9 mouse cellular contexts compared by ENCODE assay signal in the genomic region with DNA sequence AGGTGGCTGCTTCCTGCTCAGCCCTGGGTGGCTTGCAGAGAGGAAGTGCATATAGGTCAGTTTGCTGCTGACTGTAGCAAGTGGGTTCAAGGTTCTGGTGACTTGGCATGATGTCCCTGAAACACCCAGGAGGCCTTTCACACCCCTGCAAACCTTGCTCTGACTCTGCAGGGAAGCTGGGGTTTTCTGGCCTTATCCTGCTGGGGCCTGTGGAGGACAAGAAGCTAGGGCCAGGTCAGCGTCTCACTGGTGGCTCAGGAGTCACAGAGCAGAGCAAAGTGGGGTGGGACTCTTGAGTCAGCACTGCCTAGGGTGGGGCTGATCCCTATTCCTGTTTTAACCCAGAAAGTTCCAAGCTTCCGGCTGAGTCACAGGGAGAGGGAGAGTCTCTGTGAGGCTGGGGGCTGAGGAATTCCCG. TPM values are rescaled to one million over a fixed set of nuclear protein-coding genes. Genes with fewer than 3 reads are reported as not detected.
A peak's percentile ranks its signal among the peaks of the same experiment; 100 is the strongest.
DNase-seq lines count a peak whose midpoint lies in the region; ATAC-seq and TF ChIP-seq lines count a peak whose summit lies in the region.
"Had no signal": no experiment of that assay in that cellular context is flagged by ENCODE, and none has a peak within 500 bp of the region (broad histone marks: within the 10 kb centered on the region; RNA-seq: fewer than 3 reads in every experiment).

No protein-coding gene starts in this region.

- no peaks in the 10 kb centered on the region for H3K9me3 ChIP-seq in heart, embryonic 16.5 days (replicated peaks; ENCODE audit: control insufficient read depth, low read length)
- H3K9me3 ChIP-seq in intestine, embryonic 15.5 days: no peaks in the 10 kb centered on the region
- H3K9me3 ChIP-seq in liver, embryonic 13.5 days (replicated peaks): no peaks in the 10 kb centered on the region

- no peak for ATAC-seq in heart, embryonic 16.5 days (replicated peaks; ENCODE audit: extremely low read depth, insufficient read depth, low FRiP score)
- peak; percentile 74 for ATAC-seq in intestine, embryonic 15.5 days
- 0 out of 2 replicates have a peak, but pooled peaks have one; percentile 10 for ATAC-seq in liver, embryonic 13.5 days (ENCODE audit: low read depth)

- H3K9ac ChIP-seq in heart, embryonic 16.5 days (ENCODE audit: low read length): peak overlapping the region; percentile 55
- H3K9ac ChIP-seq in intestine, embryonic 15.5 days: no peak overlapping the region
- peak overlapping the region; percentile 83 for H3K9ac ChIP-seq in liver, embryonic 13.5 days

- H3K4me1 ChIP-seq in heart, embryonic 16.5 days (ENCODE audit: control insufficient read depth, insufficient read depth, low read length): peaks cover 61% of the 10 kb centered on the region
- H3K4me1 ChIP-seq in intestine, embryonic 15.5 days (replicated peaks): peaks cover 45% of the 10 kb centered on the region
- H3K4me1 ChIP-seq in liver, embryonic 13.5 days (replicated peaks): peaks cover 100% of the 10 kb centered on the region

- DNase-seq in heart, postnatal 14 days: no peak
- peak; percentile 70 for DNase-seq in ES-CJ7 (ENCODE audit: low read depth, low spot score)
- peak; percentile 54 for DNase-seq in liver, embryonic 13.5 days
- DNase-seq in c-Kit-positive CD71-positive TER-119-positive erythroid progenitor cells, embryonic 14.5 days (ENCODE audit: low spot score): no peak
- DNase-seq in gastrocnemius, adult 2 months: no peak
- DNase-seq in urinary bladder, postnatal 4 days (ENCODE audit: low spot score in 2 of 2): no peak

- no peaks in the 10 kb centered on the region for H3K27me3 ChIP-seq in heart, embryonic 16.5 days (ENCODE audit: control insufficient read depth, insufficient read depth, low read length)
- no peaks in the 10 kb centered on the region for H3K27me3 ChIP-seq in intestine, embryonic 15.5 days (replicated peaks)
- no peaks in the 10 kb centered on the region for H3K27me3 ChIP-seq in liver, embryonic 13.5 days

- H3K27ac ChIP-seq in heart, embryonic 16.5 days (ENCODE audit: low read length): peak overlapping the region; percentile 85
- peak overlapping the region; percentile 79 for H3K27ac ChIP-seq in intestine, embryonic 15.5 days
- H3K27ac ChIP-seq in liver, embryonic 13.5 days: peak overlapping the region; percentile 100
- no peak overlapping the region for H3K27ac ChIP-seq in gastrocnemius, adult 2 months

- no peak for TF ChIP-seq CTCF in gastrocnemius, adult 2 months (IDR thresholded peaks at IDR 0.05)

- intact Hi-C loops in heart, postnatal 14 days (cut with DNase I): no loop called here
- intact Hi-C loops in gastrocnemius, adult 2 months (cut with DNase I): no loop called here

- whole genome bisulfite sequencing in heart, embryonic 16.5 days: 51% methylated on average over 3 of the region's 3 CpGs
- 57% methylated on average over 3 of the region's 3 CpGs for WGBS in intestine, embryonic 15.5 days
- WGBS in liver, embryonic 13.5 days (ENCODE audit: insufficient replicate concordance): 21% methylated on average over 3 of the region's 3 CpGs

- no peak overlapping the region for H3K4me3 ChIP-seq in heart, embryonic 16.5 days (ENCODE audit: low read length)
- H3K4me3 ChIP-seq in intestine, embryonic 15.5 days (replicated peaks): no peak overlapping the region
- H3K4me3 ChIP-seq in liver, embryonic 13.5 days (replicated peaks): peak overlapping the region; percentile 52
- no peak overlapping the region for H3K4me3 ChIP-seq in gastrocnemius, adult 2 months

- peak overlapping the region; percentile 5; the same call in 1 of the 2 replicates for H3K4me2 ChIP-seq in heart, embryonic 16.5 days (ENCODE audit: low read depth, low read length)
- peak overlapping the region; percentile 14; the same call in 1 of the 2 replicates for H3K4me2 ChIP-seq in intestine, embryonic 15.5 days (replicated peaks)
- peak overlapping the region; percentile 88 for H3K4me2 ChIP-seq in liver, embryonic 13.5 days

- no peaks in the 10 kb centered on the region for H3K36me3 ChIP-seq in heart, embryonic 16.5 days (ENCODE audit: control insufficient read depth, insufficient read depth)
- H3K36me3 ChIP-seq in intestine, embryonic 15.5 days: no peaks in the 10 kb centered on the region
- peaks cover 40% of the 10 kb centered on the region for H3K36me3 ChIP-seq in liver, embryonic 13.5 days

RNA-seq across cellular contexts. Expression of a gene that starts 20.7 kb away (rescaled TPM):
- 12.1 and 14.4 TPM in 2 replicates for polyA plus RNA-seq in heart, embryonic 16.5 days (2015; fragmentation: Nextera tagmentation; extraction: Ambion mirVana)
- 10 to 100 TPM; 12.9 to 13.4 TPM for total RNA-seq in heart, postnatal 14 days (2021)
- polyA plus RNA-seq in intestine, embryonic 15.5 days (2015; fragmentation: Nextera tagmentation; extraction: Ambion mirVana): 16.8 and 16.9 TPM in 2 replicates
- 13.1 and 14.1 TPM in 2 replicates for polyA plus RNA-seq in liver, embryonic 13.5 days (2015; fragmentation: Nextera tagmentation; extraction: Ambion mirVana)
- 1 to 10 TPM; 1.8 to 2.1 TPM for total RNA-seq in gastrocnemius, adult 2 months (2021)

RNA-seq across cellular contexts. Expression of a gene that starts 25.3 kb away (rescaled TPM):
- polyA plus RNA-seq in heart, embryonic 16.5 days (2015; fragmentation: Nextera tagmentation; extraction: Ambion mirVana): 65.6 and 65.9 TPM in 2 replicates
- total RNA-seq in heart, postnatal 14 days (2021): 10 to 100 TPM; 18.1 to 22.5 TPM
- polyA plus RNA-seq in intestine, embryonic 15.5 days (2015; fragmentation: Nextera tagmentation; extraction: Ambion mirVana): 199 and 237 TPM in 2 replicates
- 91.0 and 102 TPM in 2 replicates for polyA plus RNA-seq in liver, embryonic 13.5 days (2015; fragmentation: Nextera tagmentation; extraction: Ambion mirVana)
- total RNA-seq in gastrocnemius, adult 2 months (2021): 1 to 10 TPM; 5.6 to 9.0 TPM

RNA-seq across cellular contexts. Expression of a gene that starts 25.3 kb away (rescaled TPM):
- polyA plus RNA-seq in heart, embryonic 16.5 days (2015; fragmentation: Nextera tagmentation; extraction: Ambion mirVana): 3.2 and 4.2 TPM in 2 replicates
- 1 to 10 TPM; 1.9 TPM for total RNA-seq in heart, postnatal 14 days (2021)
- polyA plus RNA-seq in intestine, embryonic 15.5 days (2015; fragmentation: Nextera tagmentation; extraction: Ambion mirVana): 6.5 and 6.6 TPM in 2 replicates
- 2.4 and 3.0 TPM in 2 replicates for polyA plus RNA-seq in liver, embryonic 13.5 days (2015; fragmentation: Nextera tagmentation; extraction: Ambion mirVana)
- under 1 TPM; 0.79 to 0.86 TPM for total RNA-seq in gastrocnemius, adult 2 months (2021)

RNA-seq across cellular contexts. Expression of a gene that starts 38.9 kb away (rescaled TPM):
- polyA plus RNA-seq in heart, embryonic 16.5 days (2015; fragmentation: Nextera tagmentation; extraction: Ambion mirVana): 0.60 and 1.2 TPM in 2 replicates
- under 1 TPM; 0.46 to 0.55 TPM for total RNA-seq in heart, postnatal 14 days (2021)
- polyA plus RNA-seq in intestine, embryonic 15.5 days (2015; fragmentation: Nextera tagmentation; extraction: Ambion mirVana): 0.96 and 1.3 TPM in 2 replicates
- 0.23 and 0.72 TPM in 2 replicates for polyA plus RNA-seq in liver, embryonic 13.5 days (2015; fragmentation: Nextera tagmentation; extraction: Ambion mirVana)
- total RNA-seq in gastrocnemius, adult 2 months (2021): under 1 TPM in 1 of 2 experiments, not detected in 1; 0.15 TPM
- total RNA-seq: hematopoietic stem cell, adult 5-6 weeks had no signal

RNA-seq across cellular contexts. Expression of a gene that starts 53.7 kb away (rescaled TPM):
- polyA plus RNA-seq in heart, embryonic 16.5 days (2015; fragmentation: Nextera tagmentation; extraction: Ambion mirVana): 39.8 and 45.0 TPM in 2 replicates
- 10 to 100 TPM; 25.2 to 25.6 TPM for total RNA-seq in heart, postnatal 14 days (2021)
- polyA plus RNA-seq in intestine, embryonic 15.5 days (2015; fragmentation: Nextera tagmentation; extraction: Ambion mirVana): 51.3 and 52.8 TPM in 2 replicates
- polyA plus RNA-seq in liver, embryonic 13.5 days (2015; fragmentation: Nextera tagmentation; extraction: Ambion mirVana): 33.5 and 37.2 TPM in 2 replicates
- 10 to 100 TPM; 19.8 to 25.0 TPM for total RNA-seq in gastrocnemius, adult 2 months (2021)

Comparison
In these comparisons a context has a peak if more than half of its experiments do, and no peak if none do; other contexts are left out.
1. H3K4me2 ChIP-seq: peak in every context shown above with its lines; median percentile 88 in liver, embryonic 13.5 days; 14 in intestine, embryonic 15.5 days; 5 in heart, embryonic 16.5 days.
2. DNase-seq: peak in ES-CJ7 (single experiment) and liver, embryonic 13.5 days (single experiment); none in heart, postnatal 14 days (0 of 2), c-Kit-positive CD71-positive TER-119-positive erythroid progenitor cells, embryonic 14.5 days (single experiment), gastrocnemius, adult 2 months (single experiment) and urinary bladder, postnatal 4 days (0 of 2).